Mouse (Mus musculus): ENCODE measurements at regions not wholly inside any gene's neighbourhood (a gene's known extent, or its start where the extent isn't known, plus 50 kb on each side); places are given as distances from the start of the nearest gene placed in this dataset.

- TF ChIP-seq POLR2A (IDR thresholded peaks at IDR 0.05; ENCODE audit: borderline replicate concordance, extremely low read depth, insufficient read depth, insufficient read length, poor library complexity, severe bottlenecking) (no peak), CTCF (IDR thresholded peaks at IDR 0.05; ENCODE audit: borderline replicate concordance, extremely low read depth, insufficient read depth, insufficient read length) (no peak)
Observed at GRCm38 (mm10) chr4:53340021-53340667, 100.1 kb upstream of the Slc44a1 start.

Data from brain, embryonic 14.5 days (tissue).